Mouse (Mus musculus): ENCODE data around the gene Allc.

Allc gene

DNA sequence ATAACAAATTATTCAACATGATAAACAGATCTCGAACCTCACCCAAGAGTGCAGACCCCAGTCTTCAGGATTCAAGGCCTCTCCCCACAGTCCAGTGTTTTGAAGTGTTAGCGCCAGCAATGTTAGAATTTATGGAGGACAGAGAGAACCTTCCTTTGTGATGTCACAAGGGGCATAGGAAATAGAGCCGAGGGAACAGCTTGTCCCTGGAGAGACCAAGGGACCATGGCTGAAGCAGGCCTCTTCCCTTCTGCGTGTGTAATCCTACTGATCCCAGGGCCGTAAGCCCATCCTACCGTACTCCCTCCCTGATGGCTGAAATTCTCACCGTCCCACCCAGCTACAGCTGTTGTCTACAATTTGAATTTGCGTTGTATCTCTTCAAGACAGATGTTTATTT is at the start of gene Allc:
TSS of gene Allc (minus strand) at position 101 of the 400 bp plus-strand sequence.
- in situ Hi-C loops (cut with MseI, MboI), result no loop called here

DNA sequence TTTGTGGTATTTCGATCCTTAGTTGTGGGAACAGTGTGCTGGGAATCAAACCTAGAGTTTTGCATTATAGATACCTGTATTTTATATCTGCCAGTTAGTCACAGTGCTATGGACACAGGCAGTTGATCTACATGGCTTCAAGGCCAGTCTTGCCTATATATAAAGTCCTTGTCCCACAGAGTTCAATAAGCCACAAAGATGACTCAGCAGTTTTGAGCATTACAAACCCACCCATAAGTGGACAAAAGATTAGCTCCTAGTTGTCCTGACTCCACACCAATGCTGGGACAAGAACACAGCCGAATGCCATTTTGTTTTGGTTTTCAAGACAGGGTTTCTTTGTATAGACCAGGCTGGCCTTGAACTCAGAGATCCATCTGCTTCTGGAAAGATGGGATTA is 46.1 kb upstream of the Allc start:
- in situ Hi-C loops (cut with MseI, MboI), result no loop called here

DNA sequence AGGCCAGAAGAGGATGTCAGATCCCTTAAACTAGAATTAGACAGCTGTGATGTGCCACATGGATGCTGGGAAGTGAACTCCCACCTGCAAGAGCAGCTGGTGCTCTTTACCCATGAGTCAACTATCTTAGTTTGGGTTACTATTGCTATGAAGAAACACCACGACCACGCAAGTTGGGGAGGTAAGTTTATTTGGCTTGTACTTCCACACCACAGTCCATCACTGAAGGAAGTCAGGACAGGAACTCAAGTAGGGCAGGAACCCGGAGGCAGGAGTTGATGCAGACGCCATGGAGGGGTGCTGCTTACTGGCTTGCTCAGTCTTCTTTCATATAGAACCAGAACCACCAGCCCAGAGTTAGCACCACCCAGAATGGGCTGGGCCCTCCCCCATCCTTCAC is 44.8 kb upstream of the Allc start:
- in situ Hi-C loops (cut with MseI, MboI), result no loop called here

DNA sequence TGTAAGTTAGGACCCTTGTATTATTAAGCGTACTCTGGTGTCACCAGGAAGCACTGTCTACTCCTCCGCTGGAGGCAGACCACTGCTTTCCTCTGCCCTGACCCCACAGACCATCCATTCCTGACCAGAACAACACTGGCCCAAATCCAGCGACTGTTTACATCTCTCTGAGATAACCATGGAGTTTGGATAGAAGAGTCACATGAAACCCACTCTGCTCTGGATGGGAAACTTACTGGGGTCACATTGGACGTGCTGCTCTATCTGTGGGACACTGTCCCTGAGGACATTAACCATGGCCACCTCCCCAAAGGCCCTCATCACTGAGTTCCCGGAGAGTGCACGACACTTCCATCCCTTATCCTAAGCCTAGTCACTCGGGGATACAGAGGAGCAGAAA is 43.1 kb upstream of the Allc start:
- in situ Hi-C loops (cut with MseI, MboI), result no loop called here

DNA sequence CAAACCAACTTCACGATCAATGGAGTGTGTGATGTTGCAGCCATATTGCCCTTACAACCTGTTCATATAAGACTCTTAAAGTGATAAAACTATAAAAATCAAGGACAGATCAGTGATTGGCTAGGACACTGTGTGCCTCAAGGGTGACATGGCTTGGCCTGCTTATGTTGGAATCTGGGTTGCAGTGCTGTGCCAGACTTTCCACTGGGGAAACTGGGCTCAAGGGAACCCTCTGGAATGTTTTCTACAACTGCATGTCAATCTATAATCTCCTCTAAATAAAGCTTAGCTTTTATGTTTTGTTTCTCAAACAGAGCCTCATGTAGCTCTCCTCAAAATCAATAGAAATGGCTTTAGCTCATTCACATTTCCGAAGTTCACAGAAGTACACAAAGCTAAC is 41.9 kb upstream of the Allc start:
- in situ Hi-C loops (cut with MseI, MboI), result no loop called here

DNA sequence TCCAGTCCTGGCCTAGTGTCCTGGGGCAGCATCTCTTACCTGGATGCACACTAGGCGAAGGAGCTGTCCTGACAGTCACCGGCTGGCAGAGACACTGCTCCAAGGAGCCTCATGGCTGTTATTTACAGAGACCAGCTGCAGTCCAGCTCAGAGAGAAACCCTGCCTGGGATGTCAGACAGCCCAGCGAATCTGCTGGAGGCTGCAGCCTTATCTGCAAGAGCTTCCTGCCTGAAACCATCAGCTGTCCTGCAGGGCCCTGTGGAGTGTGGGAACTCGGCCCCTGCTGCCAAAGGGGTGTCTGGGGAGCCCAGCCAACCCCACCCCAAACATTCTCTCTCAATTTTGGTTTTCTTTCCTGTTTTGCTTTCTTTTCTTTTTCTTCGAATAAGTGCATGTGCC is 40.9 kb upstream of the Allc start, which contains the start of gene Colec11:
TSS of gene Colec11 (minus strand) at position 183 of the 400 bp plus-strand sequence.
- in situ Hi-C loops (cut with MseI, MboI), result no loop called here

DNA sequence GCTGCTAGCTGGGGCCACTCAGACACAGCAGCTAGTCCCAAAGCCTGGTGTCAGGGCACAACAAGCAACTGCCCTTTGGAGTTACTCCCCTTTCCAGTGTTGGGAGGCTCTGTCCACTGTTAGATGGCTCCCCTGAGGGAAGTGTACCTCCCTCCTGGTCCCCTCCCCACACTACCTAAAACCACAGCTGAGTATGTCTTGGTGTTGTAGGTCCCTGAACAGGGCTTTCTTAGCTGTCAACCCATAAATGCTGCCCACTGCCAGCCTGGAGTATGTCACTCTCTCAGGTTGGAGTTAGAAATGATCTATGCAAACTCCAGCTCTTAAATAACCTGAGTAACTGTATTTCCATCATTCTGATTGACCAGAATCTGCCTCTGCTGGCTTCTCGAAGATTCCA is 40.3 kb upstream of the Allc start:
- in situ Hi-C loops (cut with MseI, MboI), result no loop called here

DNA sequence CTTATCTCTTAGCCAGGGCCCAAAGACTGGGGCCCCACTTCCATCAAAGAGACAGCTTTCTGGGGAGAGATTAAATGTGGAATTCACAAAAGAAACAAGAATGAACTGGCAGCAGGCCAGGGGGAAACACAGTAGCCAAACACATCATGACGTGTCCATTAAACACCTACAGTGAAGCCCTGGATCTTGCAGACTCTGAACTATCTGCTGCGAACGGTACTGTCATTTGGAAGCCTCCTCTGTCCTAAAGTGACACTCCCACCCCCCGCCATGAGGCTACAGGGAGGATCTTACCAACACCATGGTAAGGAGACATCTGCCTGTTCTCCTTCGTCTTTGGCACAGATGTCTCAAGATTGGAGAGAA is 39.8 kb upstream of the Allc start:
- in situ Hi-C loops (cut with MseI, MboI), result no loop called here

DNA sequence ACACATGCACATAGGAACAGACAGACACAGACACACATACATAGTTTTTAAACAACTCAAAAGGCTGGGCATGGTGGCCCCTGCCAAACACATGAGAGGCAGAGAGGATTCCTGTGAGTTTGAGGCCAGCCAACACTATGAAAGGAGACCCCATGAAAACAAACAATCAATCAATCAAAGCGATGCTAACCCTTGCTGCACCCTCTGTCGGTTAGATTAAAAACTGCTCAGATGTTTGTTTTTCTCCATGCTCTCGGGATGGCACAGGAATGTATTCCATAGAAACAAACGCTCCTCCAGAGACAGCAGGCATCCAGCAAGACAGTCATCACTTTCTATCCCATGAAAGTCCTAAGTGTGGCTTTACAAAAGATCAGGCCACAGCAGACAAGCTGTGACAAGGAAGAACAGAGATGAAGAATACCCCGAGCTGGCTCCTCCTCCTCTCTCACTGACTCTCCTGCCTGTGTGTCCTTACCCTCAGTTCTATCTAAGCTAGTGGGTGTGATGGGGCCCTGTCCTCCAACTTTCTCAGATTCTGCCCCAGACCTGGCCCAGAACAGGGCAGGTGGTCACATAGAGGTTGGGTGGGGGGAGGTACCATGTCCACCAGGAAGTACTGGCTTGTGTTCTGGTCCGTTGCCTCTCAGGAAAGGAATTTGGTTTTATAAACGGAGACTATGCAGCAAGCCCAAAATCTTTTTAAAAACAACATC is 39.3 kb upstream of the Allc start:
- in situ Hi-C loops (cut with MseI, MboI), result no loop called here

DNA sequence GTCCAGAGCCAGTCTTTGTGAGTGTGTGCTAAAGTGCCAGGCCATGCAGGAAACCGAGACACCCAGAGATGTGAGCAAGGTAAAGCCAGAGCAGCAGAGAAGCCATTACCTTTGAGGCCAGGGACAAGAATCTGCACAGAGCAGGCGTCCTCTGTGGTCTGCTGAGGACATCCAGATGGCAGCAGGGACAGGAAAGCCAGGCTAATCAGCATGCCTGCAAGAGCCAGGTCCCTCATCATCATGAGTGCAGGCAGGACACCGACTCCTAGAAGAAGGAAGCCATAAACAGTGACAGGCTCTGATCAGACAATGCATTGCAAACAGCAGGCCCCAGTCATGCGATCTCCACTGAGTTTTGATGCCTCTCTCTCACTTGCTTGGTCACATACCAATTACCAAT is 35.0 kb upstream of the Allc start:
- in situ Hi-C loops (cut with MseI, MboI), result no loop called here

DNA sequence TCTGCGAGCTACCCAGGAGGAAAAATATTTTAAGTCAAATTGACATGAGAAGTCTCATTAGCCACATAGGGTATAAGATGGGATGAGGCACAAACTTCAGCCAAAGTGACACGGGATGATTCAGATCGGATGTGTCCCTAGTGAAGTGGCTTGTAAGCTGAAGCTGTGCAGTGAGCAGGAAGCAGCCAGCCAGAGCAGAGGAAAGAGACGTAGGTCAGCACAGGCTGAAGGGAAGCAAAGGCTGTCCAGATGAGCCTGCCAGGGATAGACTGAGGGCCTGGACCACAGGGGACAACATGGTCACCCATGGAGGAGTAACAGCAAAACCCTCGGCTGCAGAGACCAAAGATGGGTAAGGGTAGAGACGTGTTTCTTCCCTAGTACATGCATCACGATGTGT is 32.1 kb upstream of the Allc start:
- in situ Hi-C loops (cut with MseI, MboI), result no loop called here

DNA sequence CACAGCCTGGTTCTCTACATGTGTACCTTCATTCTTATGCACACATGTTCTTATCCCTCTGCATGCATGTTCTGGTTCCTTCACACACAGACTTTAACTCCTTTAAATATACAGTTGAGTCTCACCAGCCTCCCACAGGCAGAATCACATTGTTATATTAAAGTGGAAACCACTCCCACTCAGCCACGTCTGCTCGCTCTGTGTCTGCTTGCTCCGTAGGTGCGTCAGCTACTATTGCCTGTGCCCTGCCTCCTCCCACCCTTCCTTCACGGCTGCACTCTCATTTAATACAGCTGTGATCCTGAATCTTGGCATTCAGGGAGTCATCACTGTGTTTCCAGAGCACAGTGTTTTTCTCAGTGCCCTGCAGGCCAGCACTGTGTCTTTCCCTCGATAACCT is 30.1 kb upstream of the Allc start:
- in situ Hi-C loops (cut with MseI, MboI), result no loop called here

DNA sequence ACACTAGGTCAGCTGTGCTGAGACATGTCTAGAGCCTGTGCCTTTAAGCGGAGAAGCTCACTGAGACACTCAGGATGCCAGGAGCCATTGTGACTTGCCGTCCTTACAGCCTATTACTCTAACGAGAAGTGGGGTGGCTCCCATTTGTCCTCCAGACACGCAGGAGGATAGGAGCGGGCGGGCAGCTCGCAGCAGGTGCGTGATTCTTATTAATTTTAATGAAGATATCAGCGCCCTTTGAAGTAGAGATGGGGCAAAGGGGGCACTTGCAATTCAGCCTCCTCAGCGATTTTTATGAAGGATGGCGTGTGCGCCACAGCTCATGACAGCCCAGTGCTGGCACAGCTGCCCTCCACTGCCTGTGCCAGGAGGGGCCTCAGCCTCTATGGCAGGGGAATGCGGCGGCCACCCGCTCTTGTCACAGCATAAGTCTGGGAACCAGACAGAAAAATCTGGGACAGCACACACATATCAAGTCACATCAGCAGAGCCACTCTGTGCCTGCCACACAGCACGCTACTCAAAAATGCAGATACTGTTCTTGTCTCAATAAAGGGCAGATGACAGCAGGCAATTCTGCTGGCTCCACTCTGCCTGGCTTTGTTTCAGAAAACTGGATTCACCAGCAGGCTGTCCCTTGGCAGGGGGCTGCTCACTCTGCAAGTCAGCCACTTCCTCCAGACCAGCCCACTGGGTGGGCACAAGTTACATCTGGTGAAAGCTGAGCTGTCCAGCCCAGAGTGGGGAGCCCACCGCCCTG is 25.4 kb upstream of the Allc start:
- in situ Hi-C loops (cut with MseI, MboI), result no loop called here

DNA sequence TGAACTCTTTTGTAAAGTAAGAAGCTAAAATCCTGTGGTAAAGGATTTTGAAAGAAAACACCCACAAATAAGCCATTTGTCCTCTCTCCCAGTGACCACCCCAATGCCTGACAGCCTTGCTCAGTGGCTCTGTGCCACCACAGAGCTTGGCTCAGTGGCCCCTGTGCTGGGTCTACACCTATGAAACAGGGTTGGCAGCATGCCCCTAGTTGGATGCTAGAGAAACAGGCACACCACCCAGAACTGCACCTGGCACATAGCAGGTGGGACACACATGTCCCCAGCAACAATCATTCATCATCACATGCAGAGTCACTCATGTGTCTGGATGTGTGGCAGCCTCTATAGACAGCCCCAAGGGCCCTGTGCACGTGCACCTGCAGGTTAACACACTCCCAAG is 21.2 kb upstream of the Allc start:
- in situ Hi-C loops (cut with MseI, MboI), result no loop called here

DNA sequence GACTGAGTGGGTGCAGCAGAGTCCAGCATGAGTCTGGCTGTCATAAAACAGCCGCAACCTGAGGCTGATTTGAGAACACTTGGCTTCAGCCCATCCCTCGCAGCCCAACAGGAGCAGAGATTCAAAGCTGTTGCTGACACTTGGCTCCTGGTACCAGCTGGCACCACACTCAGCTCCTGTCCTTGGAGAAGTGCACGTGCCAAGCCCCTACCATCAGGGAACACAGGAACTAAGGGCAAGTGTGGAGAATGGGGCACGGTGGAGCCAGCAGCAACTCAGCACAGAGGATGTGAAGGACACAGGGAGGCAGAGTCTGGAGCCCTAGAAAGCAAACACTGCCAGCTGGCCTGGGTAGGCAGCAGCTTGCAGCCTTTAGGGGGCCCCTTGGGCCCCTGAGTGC is 19.9 kb upstream of the Allc start:
- in situ Hi-C loops (cut with MseI, MboI), result no loop called here

DNA sequence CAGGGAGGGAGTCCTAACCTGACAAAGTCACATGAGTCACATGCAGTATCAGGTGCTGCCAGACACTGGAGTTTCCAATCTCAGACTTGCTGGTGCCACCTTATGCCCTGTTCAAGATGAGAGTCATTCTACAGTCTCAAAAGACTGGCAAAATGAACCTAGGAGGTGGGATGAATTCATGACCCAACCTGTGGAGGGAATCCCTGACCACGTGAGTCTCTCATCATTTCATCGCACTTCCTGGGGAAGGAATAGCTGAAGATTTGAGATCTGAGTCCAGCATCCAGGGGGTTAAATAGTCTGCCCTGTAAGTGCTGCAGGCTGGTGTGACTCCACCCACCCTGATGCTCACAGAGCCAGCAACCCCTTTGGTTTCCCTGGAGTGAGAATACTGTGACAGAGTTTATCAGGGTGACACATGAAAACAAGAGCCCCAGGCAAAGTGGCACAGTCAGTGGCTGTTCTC is 16.2 kb upstream of the Allc start:
- in situ Hi-C loops (cut with MseI, MboI), result no loop called here

DNA sequence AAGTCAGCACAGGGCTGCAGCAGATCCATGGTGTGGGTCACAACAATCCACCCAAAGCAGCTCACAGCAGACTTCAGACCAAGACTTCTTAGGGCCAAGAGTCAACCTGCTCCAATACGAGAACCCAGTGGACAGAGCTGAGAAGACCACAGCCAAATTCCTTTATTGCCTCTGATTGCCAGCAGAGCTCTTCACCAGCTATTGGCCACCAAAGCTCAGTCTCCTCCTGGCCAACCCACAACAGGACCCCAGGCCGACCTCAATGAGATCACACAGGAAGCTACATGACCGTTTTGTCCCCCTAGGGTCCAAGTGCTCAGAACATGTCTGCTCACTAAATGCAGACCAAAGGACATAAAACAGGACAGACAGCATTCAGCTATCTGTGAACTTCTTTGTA is 15.8 kb upstream of the Allc start:
- in situ Hi-C loops (cut with MseI, MboI), result no loop called here

DNA sequence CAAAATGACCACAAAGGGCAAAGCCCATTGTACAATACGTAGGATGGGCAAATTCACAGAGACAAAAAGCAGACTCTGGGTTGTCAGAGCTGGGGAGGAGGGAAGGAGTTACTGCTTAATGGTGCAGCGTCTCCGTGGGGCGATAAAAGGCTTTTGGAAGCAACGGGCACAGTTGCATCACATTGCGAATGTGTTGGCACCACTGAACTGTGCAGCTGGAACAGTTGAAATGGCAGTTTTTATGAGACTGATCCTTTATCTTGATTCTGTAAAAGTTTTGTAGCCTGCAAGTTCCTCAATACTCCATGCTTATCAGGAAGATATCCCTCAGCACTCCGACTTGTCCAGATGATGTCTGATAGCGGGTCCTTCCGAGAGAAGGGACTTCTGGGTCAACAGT is 15.4 kb upstream of the Allc start:
- in situ Hi-C loops (cut with MseI, MboI), result no loop called here

DNA sequence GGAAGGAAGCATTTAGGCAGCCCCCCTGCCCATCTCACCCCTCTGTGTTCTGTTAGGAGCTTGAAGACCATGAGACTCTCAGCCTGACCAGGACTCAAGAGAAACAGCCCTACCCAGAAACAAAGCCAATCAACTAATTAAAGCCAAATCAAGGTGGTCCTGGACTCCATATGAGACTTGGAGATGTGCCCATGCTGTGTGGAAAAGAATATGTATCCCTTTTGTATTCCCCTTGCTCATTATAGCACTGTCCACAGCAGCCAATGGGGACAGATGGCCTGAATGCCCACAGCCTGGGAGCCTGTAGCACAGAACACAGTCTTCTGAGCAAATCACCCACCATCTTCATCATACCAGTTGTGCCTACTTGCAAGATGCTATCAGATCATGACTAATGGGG is 14.5 kb upstream of the Allc start:
- in situ Hi-C loops (cut with MseI, MboI), result no loop called here

DNA sequence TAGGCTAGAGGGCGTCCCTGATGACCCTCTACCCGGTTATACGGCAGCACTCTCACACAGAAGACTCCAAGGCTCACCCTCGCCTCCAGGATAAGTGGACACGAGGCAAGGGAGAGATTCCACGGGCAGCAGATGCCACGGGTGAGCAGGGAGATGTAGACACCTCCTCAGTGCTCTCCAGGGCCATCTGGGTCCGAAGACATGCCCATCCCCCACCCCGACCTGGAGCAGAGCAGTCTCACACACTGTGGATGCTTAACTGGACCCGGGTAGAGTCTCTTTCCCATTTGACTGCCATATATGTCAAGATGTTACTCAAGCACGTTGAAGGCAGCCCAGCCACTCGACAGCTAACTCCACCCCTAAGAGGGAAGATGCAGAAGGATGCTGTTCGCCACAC is 8.1 kb upstream of the Allc start:
- in situ Hi-C loops (cut with MseI, MboI), result no loop called here

DNA sequence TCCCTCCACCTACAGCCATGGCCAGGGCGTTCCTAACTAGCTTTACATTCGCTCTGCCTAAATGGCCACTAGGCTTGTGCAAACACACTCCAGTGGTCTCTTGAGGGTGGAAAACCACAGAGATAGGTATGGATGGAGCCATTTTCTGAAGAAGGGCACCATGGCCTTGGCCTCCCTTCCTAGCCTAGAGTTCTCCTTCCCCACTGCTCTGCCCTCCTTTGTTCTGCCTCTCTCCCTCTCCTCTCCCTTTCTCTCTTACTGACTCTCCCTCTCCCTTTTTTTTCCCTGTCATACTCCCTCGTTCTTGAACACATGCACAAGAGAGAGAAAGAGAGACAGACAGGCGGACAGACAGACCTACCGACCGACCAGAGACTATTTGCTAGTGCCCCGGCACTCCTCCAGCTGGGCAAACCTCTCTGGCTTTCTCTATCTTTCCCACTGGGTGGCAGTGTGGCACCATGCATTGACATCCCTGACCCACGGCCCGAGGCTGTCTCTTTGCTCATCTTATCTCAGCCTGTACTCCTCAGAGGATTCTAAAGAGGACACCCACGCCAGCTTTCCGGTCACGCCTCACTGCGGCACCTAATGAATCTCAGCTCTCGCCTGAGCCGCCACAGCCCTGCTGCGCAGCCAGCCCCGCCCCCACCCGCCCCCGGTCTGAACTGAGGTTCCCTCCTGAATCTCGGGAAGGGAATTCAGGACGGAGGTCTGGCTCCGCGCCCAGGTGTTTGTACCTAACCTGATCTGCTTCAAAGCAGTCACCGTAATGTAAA is 7.0 kb upstream of the Allc start:
- in situ Hi-C loops (cut with MseI, MboI), result no loop called here

DNA sequence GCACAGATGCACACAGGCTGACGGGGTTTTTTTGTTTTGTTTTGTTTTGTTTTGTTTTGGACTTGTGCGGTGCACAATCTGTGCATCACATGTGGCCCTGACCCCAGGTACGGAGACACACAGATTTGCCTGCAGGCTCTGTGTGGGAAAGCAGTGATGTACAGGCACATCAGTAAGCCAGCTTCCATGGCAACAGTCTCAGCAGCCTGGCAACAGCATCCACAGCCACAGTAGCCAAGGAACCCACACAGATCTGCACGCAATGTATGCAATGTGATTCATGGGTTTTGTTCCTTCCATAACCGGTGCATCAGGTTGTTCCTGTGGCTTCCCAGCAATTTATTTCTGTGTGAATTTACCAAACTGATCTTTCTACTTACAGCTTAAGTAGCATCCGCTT is 5.6 kb upstream of the Allc start:
- in situ Hi-C loops (cut with MseI, MboI), result no loop called here

DNA sequence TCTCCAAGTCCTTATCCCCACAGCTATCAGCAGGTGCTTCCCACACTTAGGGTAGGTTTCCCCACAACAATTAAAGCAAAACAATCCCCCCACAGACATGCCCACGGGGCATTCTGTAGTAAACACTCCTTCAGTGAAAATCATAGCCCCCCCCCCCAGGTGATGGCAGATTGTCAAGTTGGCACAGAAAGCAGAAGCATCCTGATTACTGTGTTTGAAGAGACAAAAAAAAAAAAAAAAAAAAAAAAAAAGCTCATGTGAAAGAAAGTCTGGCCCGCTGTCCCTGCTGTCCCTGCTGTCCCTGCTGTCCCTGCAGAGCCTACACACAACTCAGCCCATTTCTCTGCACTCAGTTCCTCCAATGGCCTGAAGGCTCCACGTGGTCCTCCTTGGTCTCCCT is 1.7 kb upstream of the Allc start:
- in situ Hi-C loops (cut with MseI, MboI), result no loop called here

All from mouse trophoblast stem cell (cell line).